Mouse (Mus musculus) limb, embryonic 15.5 days (tissue): ENCODE data around the gene Dydc2. TPM values are rescaled to one million over a fixed set of nuclear protein-coding genes. Genes with fewer than 3 reads are reported as not detected.

ENCODE experiments used
- ATAC-seq: fragments of 200-750 bp; cut with Nextera tagmentation; 2 replicates; pipeline ENCODE4 v1.8.0; 2017; ENCODE audit warnings: low read depth, moderate TSS enrichment; ENCODE audit not compliant: insufficient number of reproducible peaks, low FRiP score, low TSS enrichment
- H3K27ac ChIP-seq: fragments of 300-500 bp; sonication (generic); 2 replicates; pipeline ENCODE4 v1.5.1; 2015; ENCODE audit warnings: moderate library complexity, mild to moderate bottlenecking, inconsistent platforms
- H3K27me3 ChIP-seq: fragments of 300-500 bp; sonication (generic); 2 replicates; pipeline ENCODE4 v1.6.1; 2015; ENCODE audit warnings: inconsistent platforms
- H3K36me3 ChIP-seq: fragments of 300-500 bp; sonication (generic); 2 replicates; pipeline ENCODE4 v1.6.1; 2015; ENCODE audit warnings: inconsistent platforms
- H3K4me1 ChIP-seq: fragments of 300-500 bp; sonication (generic); 2 replicates; pipeline ENCODE4 v1.6.1; 2015; ENCODE audit warnings: inconsistent platforms
- H3K4me2 ChIP-seq: fragments of 300-500 bp; sonication (generic); 2 replicates; pipeline ENCODE4 v1.6.1; 2015; ENCODE audit warnings: mild to moderate bottlenecking, inconsistent platforms
- H3K4me3 ChIP-seq: fragments of 300-500 bp; sonication (generic); 2 replicates; pipeline ENCODE4 v1.5.1; 2015; ENCODE audit warnings: mild to moderate bottlenecking, inconsistent platforms
- H3K9ac ChIP-seq: fragments of 300-500 bp; sonication (generic); 2 replicates; pipeline ENCODE4 v1.6.1; 2015; ENCODE audit warnings: inconsistent platforms
- H3K9me3 ChIP-seq: fragments of 300-500 bp; sonication (generic); 2 replicates; pipeline ENCODE4 v1.6.1; 2016; ENCODE audit warnings: inconsistent platforms
- WGBS: fragments of 180-500 bp; shearing (Covaris S2); methylation state at CpG from one replicate; pipeline ENCODE4 v1.1.7; 2015; 5-methylcytosine and 5-hydroxymethylcytosine counted together
- polyA plus RNA-seq: library from polyadenylated mRNA; unstranded; fragments of >200 nt; fragmentation: Nextera tagmentation; extraction: Ambion mirVana; gene quantifications from 2 replicates; pipeline ENCODE4 v1.2.1, GENCODE M21; 2015

Gene Dydc2
- polyA plus RNA-seq, 1 experiment from 2014 or later = not detected

- no peak overlapping the region for H3K27ac ChIP-seq
- no peak overlapping the region for H3K4me2 ChIP-seq
- no peak overlapping the region for H3K4me3 ChIP-seq
- WGBS = 53% methylated on average over 13 of the region's 13 CpGs
- no peak overlapping the region for H3K9ac ChIP-seq
- no peaks in the 10 kb centered on the region for H3K4me1 ChIP-seq
- no peak for ATAC-seq
- H3K27me3 ChIP-seq = no peaks in the 10 kb centered on the region
- no peaks in the 10 kb centered on the region for H3K9me3 ChIP-seq
- H3K36me3 ChIP-seq = no peaks in the 10 kb centered on the region
These were observed 35.6 kb downstream of the Dydc2 start for GRCm38 (mm10) chr14:41033135-41034110.

- Histone ChIP-seq H3K4me3 (no peak overlapping the region), H3K4me2 (no peak overlapping the region), H3K4me1 (no peaks in the 10 kb centered on the region), H3K36me3 (no peaks in the 10 kb centered on the region), H3K27ac (no peak overlapping the region), H3K9me3 (no peaks in the 10 kb centered on the region), H3K27me3 (no peaks in the 10 kb centered on the region), H3K9ac (no peak overlapping the region)
- no peak for ATAC-seq
- WGBS = 88% methylated on average over 6 of the region's 6 CpGs
These were observed 38.0 kb downstream of the Dydc2 start for GRCm38 (mm10) chr14:41030989-41031513.

GRCm38 (mm10) chr14:41029303-41029702 is 39.7 kb downstream of the Dydc2 start:
- no peak overlapping the region for H3K4me2 ChIP-seq
- no peaks in the 10 kb centered on the region for H3K36me3 ChIP-seq
- H3K9me3 ChIP-seq = no peaks in the 10 kb centered on the region
- no peak for ATAC-seq
- H3K27ac ChIP-seq = no peak overlapping the region
- H3K4me3 ChIP-seq = no peak overlapping the region
- H3K9ac ChIP-seq = no peak overlapping the region
- H3K4me1 ChIP-seq = no peaks in the 10 kb centered on the region
- 79% methylated on average over 4 of the region's 4 CpGs for WGBS
- H3K27me3 ChIP-seq = no peaks in the 10 kb centered on the region

- 69% methylated on average over 7 of the region's 7 CpGs for WGBS
- Histone ChIP-seq H3K4me1 (no peaks in the 10 kb centered on the region), H3K9me3 (no peaks in the 10 kb centered on the region), H3K27ac (no peak overlapping the region), H3K9ac (no peak overlapping the region), H3K27me3 (no peaks in the 10 kb centered on the region), H3K4me3 (no peak overlapping the region), H3K36me3 (no peaks in the 10 kb centered on the region), H3K4me2 (no peak overlapping the region)
- no peak for ATAC-seq
These were observed 43.3 kb downstream of the Dydc2 start for GRCm38 (mm10) chr14:41025594-41026284.

GRCm38 (mm10) chr14:41025087-41025486 is 43.9 kb downstream of the Dydc2 start:
- Histone ChIP-seq H3K4me1 (no peaks in the 10 kb centered on the region), H3K9me3 (no peaks in the 10 kb centered on the region), H3K4me3 (no peak overlapping the region), H3K27ac (no peak overlapping the region), H3K27me3 (no peaks in the 10 kb centered on the region), H3K9ac (no peak overlapping the region), H3K36me3 (no peaks in the 10 kb centered on the region), H3K4me2 (no peak overlapping the region)
- ATAC-seq = no peak
- whole genome bisulfite sequencing = 92% methylated on average over 2 of the region's 2 CpGs

- no peak overlapping the region for H3K27ac ChIP-seq
- ATAC-seq = no peak
These were observed 47.8 kb downstream of the Dydc2 start for GRCm38 (mm10) chr14:41021246-41021645.

GRCm38 (mm10) chr14:41017460-41017859 is 51.5 kb downstream of the Dydc2 start:
- Histone ChIP-seq H3K36me3 (no peaks in the 10 kb centered on the region), H3K27me3 (no peaks in the 10 kb centered on the region), H3K4me1 (peaks cover 10% of the 10 kb centered on the region), H3K4me3 (no peak overlapping the region), H3K27ac (no peak overlapping the region), H3K4me2 (no peak overlapping the region), H3K9ac (no peak overlapping the region), H3K9me3 (no peaks in the 10 kb centered on the region)
- no peak for ATAC-seq
- WGBS = 62% methylated on average over 5 of the region's 5 CpGs

More at GRCm38 (mm10) chr14:41021246-41021645, 47.8 kb downstream of the Dydc2 start:
- Histone ChIP-seq H3K36me3 (no peaks in the 10 kb centered on the region), H3K4me3 (no peak overlapping the region), H3K9me3 (no peaks in the 10 kb centered on the region), H3K4me1 (no peaks in the 10 kb centered on the region), H3K4me2 (no peak overlapping the region), H3K27me3 (no peaks in the 10 kb centered on the region), H3K9ac (no peak overlapping the region)
- WGBS = 86% methylated on average over 3 of the region's 3 CpGs

GRCm38 (mm10) chr14:41014701-41015240 is 54.2 kb downstream of the Dydc2 start:
- WGBS = 69% methylated on average over 5 of the region's 5 CpGs
- no peaks in the 10 kb centered on the region for H3K27me3 ChIP-seq
- H3K9me3 ChIP-seq = no peaks in the 10 kb centered on the region
- H3K36me3 ChIP-seq = no peaks in the 10 kb centered on the region
- ATAC-seq = no peak
- H3K4me3 ChIP-seq = no peak overlapping the region
- H3K27ac ChIP-seq = no peak overlapping the region
- no peak overlapping the region for H3K4me2 ChIP-seq
- no peak overlapping the region for H3K9ac ChIP-seq
- peaks cover 10% of the 10 kb centered on the region for H3K4me1 ChIP-seq

GRCm38 (mm10) chr14:41013630-41014613 is 55.1 kb downstream of the Dydc2 start, which contains the start of gene Fam213a:
Gene Fam213a, minus strand, starts transcription at chr14:41013788.
- peak within 1 kb of the TSS; percentile 57 for H3K27ac ChIP-seq
- peak; percentile 92 for ATAC-seq
- no peaks in the 10 kb centered on the region for H3K36me3 ChIP-seq
- peak within 1 kb of the TSS; percentile 85 for H3K4me2 ChIP-seq
- peak within 1 kb of the TSS; percentile 59 for H3K9ac ChIP-seq
- peaks cover 10% of the 10 kb centered on the region for H3K4me1 ChIP-seq
- WGBS = 3% methylated on average over 32 of the region's 32 CpGs
- H3K27me3 ChIP-seq = no peaks in the 10 kb centered on the region
- H3K9me3 ChIP-seq = no peaks in the 10 kb centered on the region
- peak within 1 kb of the TSS; percentile 60 for H3K4me3 ChIP-seq

GRCm38 (mm10) chr14:41013143-41013542 is 55.9 kb downstream of the Dydc2 start:
- no peaks in the 10 kb centered on the region for H3K36me3 ChIP-seq
- H3K27me3 ChIP-seq = no peaks in the 10 kb centered on the region
- H3K9ac ChIP-seq = peak overlapping the region; percentile 59
- H3K4me3 ChIP-seq = peak overlapping the region; percentile 60
- H3K9me3 ChIP-seq = no peaks in the 10 kb centered on the region
- peak overlapping the region; percentile 85 for H3K4me2 ChIP-seq
- H3K27ac ChIP-seq = no peak overlapping the region
- peaks cover 10% of the 10 kb centered on the region for H3K4me1 ChIP-seq
- no peak for ATAC-seq
- 15% methylated on average over 9 of the region's 9 CpGs for WGBS

GRCm38 (mm10) chr14:41011916-41012315 is 57.1 kb downstream of the Dydc2 start:
- Histone ChIP-seq H3K4me1 (peaks cover 10% of the 10 kb centered on the region), H3K9ac (no peak overlapping the region), H3K4me3 (no peak overlapping the region), H3K36me3 (no peaks in the 10 kb centered on the region), H3K27ac (no peak overlapping the region), H3K9me3 (no peaks in the 10 kb centered on the region), H3K4me2 (no peak overlapping the region), H3K27me3 (no peaks in the 10 kb centered on the region)
- WGBS = 77% methylated on average over 3 of the region's 3 CpGs
- no peak for ATAC-seq
